Mouse (Mus musculus) stomach, embryonic 14.5 days (tissue): ENCODE results near the gene Il17rb. TPM values are rescaled to one million over a fixed set of nuclear protein-coding genes. Genes with fewer than 3 reads are reported as not detected.

Experiments used
- ATAC-seq: fragments of 200-750 bp; cut with Nextera tagmentation; 2 replicates; pipeline ENCODE4 v1.8.0; 2017; ENCODE audit warnings: low read depth, moderate TSS enrichment; ENCODE audit not compliant: insufficient number of reproducible peaks, insufficient read depth, low FRiP score
- H3K27ac ChIP-seq: fragments of 300-500 bp; sonication (generic); 2 replicates; pipeline ENCODE4 v1.5.1; 2014; ENCODE audit warnings: mild to moderate bottlenecking, low read length, moderate library complexity, mixed read lengths
- H3K27me3 ChIP-seq: fragments of 300-500 bp; sonication (generic); 2 replicates; pipeline ENCODE4 v1.6.1; 2014; ENCODE audit warnings: low read length, control low read depth, mixed read lengths; ENCODE audit not compliant: control insufficient read depth, insufficient read depth
- H3K36me3 ChIP-seq: fragments of 300-500 bp; sonication (generic); 2 replicates; pipeline ENCODE4 v1.6.1; 2014; ENCODE audit warnings: mild to moderate bottlenecking, control low read depth, low read length, moderate library complexity, mixed read lengths; ENCODE audit not compliant: control insufficient read depth, insufficient read depth
- H3K4me1 ChIP-seq: fragments of 300-500 bp; sonication (generic); 2 replicates; pipeline ENCODE4 v1.6.1; 2014; ENCODE audit warnings: low read length, control low read depth, mixed read lengths; ENCODE audit not compliant: control insufficient read depth, insufficient read depth
- H3K4me2 ChIP-seq: fragments of 300-500 bp; sonication (generic); replicated peaks from 2 replicates; pipeline ENCODE4 v1.6.1; 2014; ENCODE audit warnings: low read depth, low read length, control low read depth
- H3K4me3 ChIP-seq: fragments of 300-500 bp; sonication (generic); 2 replicates; pipeline ENCODE4 v1.5.1; 2014; ENCODE audit warnings: low read depth, low read length, control low read depth
- H3K9ac ChIP-seq: fragments of 300-500 bp; sonication (generic); replicated peaks from 2 replicates; pipeline ENCODE4 v1.6.1; 2014; ENCODE audit warnings: low read depth, mild to moderate bottlenecking, control low read depth, low read length, moderate library complexity, mixed read lengths
- H3K9me3 ChIP-seq: fragments of 300-500 bp; sonication (generic); 2 replicates; pipeline ENCODE4 v1.6.1; 2016; ENCODE audit warnings: low read depth, low read length, control low read depth; ENCODE audit not compliant: control insufficient read depth
- WGBS: fragments of 180-500 bp; shearing (Covaris S2); extraction: QIAGEN DNeasy Blood & Tissue Kit; methylation state at CpG from one replicate; pipeline ENCODE4 v1.1.7; 2014; 5-methylcytosine and 5-hydroxymethylcytosine counted together
- polyA plus RNA-seq: library from polyadenylated mRNA; unstranded; fragments of >200 nt; fragmentation: Nextera tagmentation; extraction: Ambion mirVana; gene quantifications from 2 replicates; pipeline ENCODE4 v1.2.1, GENCODE M21; 2014

The Il17rb gene
- polyA plus RNA-seq, 1 experiment from 2014 or later: 0.94 TPM

DNA sequence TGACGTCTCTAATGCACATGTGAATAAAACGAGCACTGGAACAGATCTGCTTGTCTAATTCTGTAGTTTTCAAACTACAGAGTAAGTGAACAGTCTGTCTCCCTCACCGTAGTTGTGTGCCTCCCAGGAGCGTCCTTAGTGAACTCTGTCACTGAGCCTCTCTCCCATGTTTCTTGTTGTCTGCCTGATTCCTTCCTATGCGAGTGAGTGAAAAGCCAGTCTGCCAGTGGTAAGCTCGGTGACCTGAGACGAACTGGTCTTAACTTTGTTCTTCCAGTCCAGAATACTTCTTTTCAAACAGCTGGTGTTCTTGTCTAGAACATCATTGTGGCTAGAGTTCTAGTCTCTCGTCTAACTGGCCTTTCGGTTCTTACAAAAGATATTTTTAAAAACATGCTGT is 21.0 kb downstream of the Il17rb start:
- no peak for ATAC-seq
- Histone ChIP-seq H3K4me3 (no peak overlapping the region), H3K27me3 (no peaks in the 10 kb centered on the region), H3K36me3 (peaks cover 98% of the 10 kb centered on the region), H3K9ac (no peak overlapping the region), H3K4me1 (no peaks in the 10 kb centered on the region), H3K27ac (no peak overlapping the region), H3K4me2 (no peak overlapping the region), H3K9me3 (no peaks in the 10 kb centered on the region)
- 93% methylated on average over 9 of the region's 9 CpGs for WGBS

GRCm38 (mm10) chr14:29987276-29987675 is 21.4 kb downstream of the Il17rb start:
- Histone ChIP-seq H3K27me3 (no peaks in the 10 kb centered on the region), H3K9me3 (no peaks in the 10 kb centered on the region), H3K4me3 (no peak overlapping the region), H3K9ac (no peak overlapping the region), H3K36me3 (peaks cover 98% of the 10 kb centered on the region), H3K4me2 (no peak overlapping the region), H3K27ac (no peak overlapping the region), H3K4me1 (no peaks in the 10 kb centered on the region)
- ATAC-seq: no peak
- 95% methylated on average over 6 of the region's 6 CpGs for WGBS

DNA sequence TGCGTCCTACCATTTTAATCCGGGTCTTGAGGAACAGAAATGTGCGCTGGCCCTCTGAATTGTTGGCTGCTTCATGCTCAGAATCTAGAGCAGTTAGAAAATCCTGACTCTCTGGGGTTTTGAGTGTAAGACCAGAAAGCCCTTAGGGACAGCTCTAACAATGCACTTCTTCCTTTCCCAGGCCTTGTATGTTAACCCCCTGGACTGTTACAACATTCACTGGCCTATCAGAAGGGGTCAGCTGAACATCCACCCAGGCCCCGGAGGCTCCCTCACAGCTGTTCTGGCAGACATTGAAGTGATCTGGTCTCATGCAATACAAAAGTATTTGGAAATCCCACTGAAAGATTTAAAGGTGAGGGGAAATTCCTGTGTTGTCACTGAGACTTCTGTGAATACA is 22.6 kb downstream of the Il17rb start:
- H3K4me3 ChIP-seq: no peak overlapping the region
- WGBS: 94% methylated on average over 4 of the region's 4 CpGs
- H3K36me3 ChIP-seq: peaks cover 98% of the 10 kb centered on the region
- no peaks in the 10 kb centered on the region for H3K4me1 ChIP-seq
- no peak overlapping the region for H3K9ac ChIP-seq
- no peak for ATAC-seq
- no peak overlapping the region for H3K4me2 ChIP-seq
- no peaks in the 10 kb centered on the region for H3K27me3 ChIP-seq
- no peak overlapping the region for H3K27ac ChIP-seq
- no peaks in the 10 kb centered on the region for H3K9me3 ChIP-seq

DNA sequence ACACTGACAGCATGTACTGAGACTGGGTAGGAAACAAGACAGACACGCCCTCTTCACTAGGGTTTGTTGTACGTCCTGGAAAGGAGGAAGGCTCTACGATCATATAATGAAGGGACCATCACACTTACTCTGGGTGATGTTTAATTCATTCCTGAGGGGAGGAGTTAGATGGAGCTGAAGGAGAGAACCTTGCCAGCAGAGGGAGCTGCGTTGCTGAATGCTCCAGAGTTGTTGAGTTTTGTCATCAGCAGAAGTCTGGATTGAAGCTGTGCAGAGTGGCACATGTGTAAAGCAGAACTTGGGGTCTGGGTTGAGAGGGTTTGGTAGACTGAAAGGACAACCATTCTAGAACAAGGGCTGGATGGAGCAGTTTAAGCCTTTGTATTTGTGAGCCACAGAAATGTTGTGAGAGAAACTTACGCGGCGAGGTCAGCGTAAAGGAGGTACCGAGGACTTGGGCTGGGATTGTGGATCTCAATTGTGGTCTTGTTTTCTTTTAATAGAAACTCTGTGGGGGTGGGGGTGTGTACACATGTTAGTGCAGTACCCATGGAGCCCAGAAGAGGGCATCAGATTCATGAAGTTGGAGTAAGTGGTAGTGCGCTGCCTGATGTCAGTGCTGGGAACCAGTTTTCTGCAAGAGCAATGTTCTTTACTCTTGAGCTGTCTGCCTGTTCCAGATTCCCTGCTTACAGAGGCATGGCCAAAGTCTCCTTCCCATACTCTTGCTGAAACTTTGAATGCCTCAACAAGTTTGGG is 28.1 kb downstream of the Il17rb start:
- Histone ChIP-seq H3K9ac (no peak overlapping the region), H3K4me2 (no peak overlapping the region), H3K4me1 (peaks cover 6% of the 10 kb centered on the region; the same call in 1 of the 2 replicates), H3K9me3 (no peaks in the 10 kb centered on the region), H3K4me3 (no peak overlapping the region), H3K27ac (no peak overlapping the region), H3K27me3 (no peaks in the 10 kb centered on the region), H3K36me3 (peaks cover 53% of the 10 kb centered on the region)
- WGBS: 96% methylated on average over 10 of the region's 10 CpGs
- no peak for ATAC-seq

GRCm38 (mm10) chr14:29978254-29979204 is 30.2 kb downstream of the Il17rb start, which contains the start of gene Actr8:
Gene Actr8, plus strand, starts transcription at chr14:29978337.
- Histone ChIP-seq H3K27ac (peak within 1 kb of the TSS; percentile 90), H3K4me1 (peaks cover 6% of the 10 kb centered on the region; the same call in 1 of the 2 replicates), H3K27me3 (no peaks in the 10 kb centered on the region), H3K4me2 (peak within 1 kb of the TSS; percentile 94), H3K4me3 (peak within 1 kb of the TSS; percentile 86), H3K9ac (peak within 1 kb of the TSS; percentile 73), H3K9me3 (no peaks in the 10 kb centered on the region), H3K36me3 (peaks cover 47% of the 10 kb centered on the region)
- ATAC-seq: peak; percentile 97
- 2% methylated on average over 42 of the region's 44 CpGs for WGBS

DNA sequence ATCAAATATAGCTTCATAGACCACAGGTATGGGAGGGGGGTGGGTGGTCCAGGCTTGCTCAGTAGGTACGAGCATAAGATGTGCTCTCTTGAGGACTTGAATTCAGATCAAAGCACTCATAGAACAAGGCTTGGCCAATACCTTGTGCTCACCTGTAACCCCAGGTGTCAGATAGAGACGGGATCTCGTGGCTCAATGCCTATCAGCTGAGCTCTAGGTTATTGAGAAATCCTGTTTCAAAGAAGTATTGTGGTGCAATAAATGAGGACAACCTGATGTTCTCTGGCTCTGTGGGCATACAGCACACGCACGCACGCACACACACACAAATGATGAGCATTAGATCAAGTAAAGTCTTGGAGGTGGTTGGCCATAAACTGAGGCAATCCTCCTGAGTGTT is 31.8 kb downstream of the Il17rb start:
- no peak overlapping the region for H3K4me3 ChIP-seq
- peaks cover 6% of the 10 kb centered on the region; the same call in 1 of the 2 replicates for H3K4me1 ChIP-seq
- peaks cover 46% of the 10 kb centered on the region for H3K36me3 ChIP-seq
- H3K27me3 ChIP-seq: no peaks in the 10 kb centered on the region
- H3K9ac ChIP-seq: no peak overlapping the region
- no peaks in the 10 kb centered on the region for H3K9me3 ChIP-seq
- H3K4me2 ChIP-seq: no peak overlapping the region
- 96% methylated on average over 6 of the region's 6 CpGs for WGBS
- H3K27ac ChIP-seq: no peak overlapping the region
- no peak for ATAC-seq

GRCm38 (mm10) chr14:29971993-29972392 is 36.7 kb downstream of the Il17rb start:
- Histone ChIP-seq H3K27ac (no peak overlapping the region), H3K4me1 (peaks cover 9% of the 10 kb centered on the region), H3K27me3 (no peaks in the 10 kb centered on the region), H3K4me2 (no peak overlapping the region), H3K36me3 (peaks cover 45% of the 10 kb centered on the region), H3K9ac (no peak overlapping the region), H3K9me3 (no peaks in the 10 kb centered on the region), H3K4me3 (no peak overlapping the region)
- 81% methylated on average over 5 of the region's 5 CpGs for WGBS
- no peak for ATAC-seq

GRCm38 (mm10) chr14:29971446-29971845 is 37.2 kb downstream of the Il17rb start:
- Histone ChIP-seq H3K27me3 (no peaks in the 10 kb centered on the region), H3K4me2 (no peak overlapping the region), H3K27ac (no peak overlapping the region), H3K4me1 (peaks cover 9% of the 10 kb centered on the region), H3K4me3 (no peak overlapping the region), H3K9ac (no peak overlapping the region), H3K36me3 (peaks cover 45% of the 10 kb centered on the region), H3K9me3 (no peaks in the 10 kb centered on the region)
- no peak for ATAC-seq
- WGBS: 91% methylated on average over 7 of the region's 7 CpGs
